Mouse (Mus musculus): Measurements from ENCODE around the gene 1810049J17Rik. TPM values are rescaled to one million over a fixed set of nuclear protein-coding genes. Genes with fewer than 3 reads are reported as not detected.

The 1810049J17Rik gene
- polyA plus RNA-seq, 1 experiment from 2014 or later = not detected

DNA sequence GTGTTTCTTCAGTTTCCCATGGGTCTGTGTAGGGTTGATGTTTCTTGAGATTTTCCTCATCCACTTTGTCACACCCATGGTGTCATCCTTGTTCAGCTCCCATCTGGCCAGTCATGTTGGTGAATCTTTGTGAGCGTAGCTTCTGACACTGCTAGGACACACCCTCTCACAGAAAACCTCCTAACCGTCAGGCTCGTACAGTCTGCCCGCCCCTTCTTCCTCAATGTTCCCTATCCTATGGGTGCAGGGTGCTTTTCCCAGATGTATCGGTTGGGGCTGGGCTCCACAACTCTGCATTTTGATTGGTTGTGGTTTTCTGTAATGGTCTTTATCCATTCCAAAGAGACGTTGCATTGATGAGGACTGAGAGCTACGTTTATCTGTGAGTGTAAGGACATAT is 31.4 kb downstream of the 1810049J17Rik start:
- H3K4me3 ChIP-seq (ENCODE audit: low read depth, low read length) = no peak overlapping the region
- H3K27ac ChIP-seq (ENCODE audit: low read depth, low read length) = no peak overlapping the region
- H3K36me3 ChIP-seq (ENCODE audit: control insufficient read depth, insufficient read depth, low read length) = no peaks in the 10 kb centered on the region
- H3K4me1 ChIP-seq (ENCODE audit: control insufficient read depth, insufficient read depth, low read length) = no peaks in the 10 kb centered on the region
- no peak overlapping the region for H3K9ac ChIP-seq (ENCODE audit: low read depth, low read length)
- H3K4me2 ChIP-seq = no peak overlapping the region
- ATAC-seq (replicated peaks; ENCODE audit: insufficient number of reproducible peaks, low FRiP score, low TSS enrichment) = no peak
- 70% methylated on average over 7 of the region's 7 CpGs for WGBS (ENCODE audit: insufficient replicate concordance)
- H3K27me3 ChIP-seq (ENCODE audit: control insufficient read depth, insufficient read depth, low read length) = no peaks in the 10 kb centered on the region
- H3K9me3 ChIP-seq (replicated peaks; ENCODE audit: control insufficient read depth, low read length) = no peaks in the 10 kb centered on the region

DNA sequence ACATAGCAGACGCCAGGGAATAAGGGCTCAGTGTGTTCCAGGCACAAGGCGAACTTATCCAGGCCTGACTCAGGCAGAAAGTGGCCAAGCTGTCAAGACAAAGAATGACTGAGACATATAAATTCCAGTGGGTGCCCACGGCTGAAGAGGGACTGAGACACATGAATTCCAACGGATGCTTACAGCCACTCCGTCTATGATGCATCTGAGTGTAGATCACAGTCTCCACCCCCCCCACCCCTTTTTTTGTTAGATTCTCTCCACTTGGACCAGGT is 36.2 kb downstream of the 1810049J17Rik start:
- ATAC-seq (replicated peaks; ENCODE audit: insufficient number of reproducible peaks, low FRiP score, low TSS enrichment) = no peak
- no peaks in the 10 kb centered on the region for H3K27me3 ChIP-seq (ENCODE audit: control insufficient read depth, insufficient read depth, low read length)
- no peaks in the 10 kb centered on the region for H3K36me3 ChIP-seq (ENCODE audit: control insufficient read depth, insufficient read depth, low read length)
- no peak overlapping the region for H3K27ac ChIP-seq (ENCODE audit: low read depth, low read length)
- H3K9ac ChIP-seq (ENCODE audit: low read depth, low read length) = no peak overlapping the region
- H3K4me2 ChIP-seq = no peak overlapping the region
- WGBS (ENCODE audit: insufficient replicate concordance) = 68% methylated on average over 5 of the region's 5 CpGs
- H3K4me1 ChIP-seq (ENCODE audit: control insufficient read depth, insufficient read depth, low read length) = peaks cover 3% of the 10 kb centered on the region; the same call in 1 of the 2 replicates
- H3K4me3 ChIP-seq (ENCODE audit: low read depth, low read length) = no peak overlapping the region
- no peaks in the 10 kb centered on the region for H3K9me3 ChIP-seq (replicated peaks; ENCODE audit: control insufficient read depth, low read length)

DNA sequence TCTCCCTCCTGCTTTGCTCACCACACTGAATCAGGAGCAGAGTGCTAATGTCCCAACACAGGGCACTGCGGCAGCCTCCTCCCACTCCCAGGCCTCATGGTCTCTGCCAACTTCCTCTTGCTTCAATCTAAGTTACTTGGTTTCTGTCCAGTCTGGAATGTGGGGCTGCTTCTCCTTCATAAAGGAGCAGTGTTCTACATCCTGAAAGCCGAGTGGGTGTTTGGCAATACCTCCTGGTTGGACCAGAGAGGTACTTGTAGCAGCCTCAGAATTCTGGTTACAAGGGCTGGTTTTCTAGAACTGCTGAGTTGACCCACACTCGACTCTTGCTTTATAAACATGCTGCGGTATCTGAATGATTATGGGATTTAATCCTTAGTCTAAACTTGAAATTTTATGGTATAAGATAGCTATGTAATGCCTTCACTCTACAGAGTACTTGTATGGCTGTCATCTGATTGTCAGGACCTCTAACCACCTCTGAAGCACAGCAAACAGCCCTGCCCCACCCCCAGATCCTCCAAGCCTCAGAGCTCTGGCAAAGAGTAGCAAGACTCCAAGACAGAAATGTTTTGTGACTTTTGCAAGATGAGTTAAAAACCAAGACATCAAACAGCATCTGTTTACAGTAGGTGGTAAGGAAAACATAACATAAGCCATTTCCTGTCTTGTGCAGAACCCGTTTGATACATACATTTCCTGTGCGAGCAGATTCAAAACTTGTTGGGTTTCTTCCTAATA is 36.7 kb downstream of the 1810049J17Rik start:
- Histone ChIP-seq H3K9me3 (replicated peaks; ENCODE audit: control insufficient read depth, low read length) (no peaks in the 10 kb centered on the region), H3K9ac (ENCODE audit: low read depth, low read length) (no peak overlapping the region)

DNA sequence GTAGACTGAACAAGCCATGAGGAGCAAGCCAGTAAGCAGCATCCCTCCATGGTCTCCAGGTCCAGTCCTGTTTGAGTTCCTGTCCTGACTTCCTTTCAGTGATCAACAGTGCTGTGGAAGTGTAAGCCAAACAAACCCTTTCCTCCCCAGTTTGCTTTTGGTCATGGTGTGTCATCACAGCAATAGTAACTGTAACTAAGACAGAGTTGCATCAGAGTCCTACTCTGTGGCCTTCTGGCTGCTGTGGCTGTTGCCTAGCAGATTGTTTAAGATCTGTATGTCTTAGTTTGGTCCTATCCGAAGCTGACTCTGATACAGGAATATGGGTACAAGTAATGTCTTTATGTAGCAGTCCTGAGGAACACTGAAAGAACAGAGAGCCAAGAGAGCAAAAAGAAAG is 41.9 kb downstream of the 1810049J17Rik start:
- ATAC-seq (replicated peaks; ENCODE audit: insufficient number of reproducible peaks, low FRiP score, low TSS enrichment) = no peak
- no peak overlapping the region for H3K4me3 ChIP-seq (ENCODE audit: low read depth, low read length)
- no peaks in the 10 kb centered on the region for H3K36me3 ChIP-seq (ENCODE audit: control insufficient read depth, insufficient read depth, low read length)
- H3K4me2 ChIP-seq = no peak overlapping the region
- H3K4me1 ChIP-seq (ENCODE audit: control insufficient read depth, insufficient read depth, low read length) = peaks cover 2% of the 10 kb centered on the region; the same call in 1 of the 2 replicates
- H3K9me3 ChIP-seq (replicated peaks; ENCODE audit: control insufficient read depth, low read length) = no peaks in the 10 kb centered on the region
- no peaks in the 10 kb centered on the region for H3K27me3 ChIP-seq (ENCODE audit: control insufficient read depth, insufficient read depth, low read length)
- no peak overlapping the region for H3K27ac ChIP-seq (ENCODE audit: low read depth, low read length)
- 94% methylated on average over 1 of the region's 1 CpGs for WGBS (ENCODE audit: insufficient replicate concordance)
- H3K9ac ChIP-seq (ENCODE audit: low read depth, low read length) = no peak overlapping the region

More for the DNA sequence above, 36.7 kb downstream of the 1810049J17Rik start:
- no peak for ATAC-seq (replicated peaks; ENCODE audit: insufficient number of reproducible peaks, low FRiP score, low TSS enrichment)
- Histone ChIP-seq H3K36me3 (ENCODE audit: control insufficient read depth, insufficient read depth, low read length) (no peaks in the 10 kb centered on the region), H3K27me3 (ENCODE audit: control insufficient read depth, insufficient read depth, low read length) (no peaks in the 10 kb centered on the region), H3K4me3 (ENCODE audit: low read depth, low read length) (no peak overlapping the region), H3K4me1 (ENCODE audit: control insufficient read depth, insufficient read depth, low read length) (peaks cover 3% of the 10 kb centered on the region; the same call in 1 of the 2 replicates), H3K27ac (ENCODE audit: low read depth, low read length) (no peak overlapping the region), H3K4me2 (no peak overlapping the region)
- 70% methylated on average over 6 of the region's 6 CpGs for WGBS (ENCODE audit: insufficient replicate concordance)

DNA sequence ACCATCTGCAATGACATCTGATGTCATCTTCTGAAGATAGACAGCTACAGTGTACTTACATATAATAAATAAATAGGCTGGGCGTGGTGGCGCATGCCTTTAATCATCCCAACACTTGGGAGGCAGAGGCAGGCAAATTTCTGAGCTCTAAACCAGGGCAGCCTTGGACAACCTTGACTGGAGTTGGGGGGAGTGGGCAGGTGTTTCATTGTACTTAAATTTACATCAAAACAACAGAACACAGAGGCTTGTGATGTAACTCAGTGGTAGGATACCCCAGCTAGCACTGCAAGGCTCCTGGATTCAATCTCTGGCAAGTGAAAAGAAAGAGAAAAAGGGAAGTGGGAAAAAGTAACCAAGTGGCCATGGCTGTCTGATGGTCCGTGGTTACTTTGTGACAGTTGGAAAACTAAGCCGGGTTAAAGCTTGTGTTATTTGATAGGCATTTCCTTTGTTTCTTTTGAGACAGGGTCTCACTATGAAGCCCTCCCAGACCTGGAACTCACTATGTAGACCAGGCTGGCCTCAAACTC is 46.5 kb downstream of the 1810049J17Rik start:
- Histone ChIP-seq H3K9ac (ENCODE audit: low read depth, low read length) (no peak overlapping the region), H3K4me2 (no peak overlapping the region), H3K9me3 (replicated peaks; ENCODE audit: control insufficient read depth, low read length) (no peaks in the 10 kb centered on the region), H3K4me3 (ENCODE audit: low read depth, low read length) (no peak overlapping the region), H3K27me3 (ENCODE audit: control insufficient read depth, insufficient read depth, low read length) (no peaks in the 10 kb centered on the region), H3K27ac (ENCODE audit: low read depth, low read length) (no peak overlapping the region), H3K36me3 (ENCODE audit: control insufficient read depth, insufficient read depth, low read length) (peaks cover 7% of the 10 kb centered on the region), H3K4me1 (ENCODE audit: control insufficient read depth, insufficient read depth, low read length) (no peaks in the 10 kb centered on the region)
- no peak for ATAC-seq (replicated peaks; ENCODE audit: insufficient number of reproducible peaks, low FRiP score, low TSS enrichment)
- WGBS (ENCODE audit: insufficient replicate concordance) = 78% methylated on average over 4 of the region's 4 CpGs

DNA sequence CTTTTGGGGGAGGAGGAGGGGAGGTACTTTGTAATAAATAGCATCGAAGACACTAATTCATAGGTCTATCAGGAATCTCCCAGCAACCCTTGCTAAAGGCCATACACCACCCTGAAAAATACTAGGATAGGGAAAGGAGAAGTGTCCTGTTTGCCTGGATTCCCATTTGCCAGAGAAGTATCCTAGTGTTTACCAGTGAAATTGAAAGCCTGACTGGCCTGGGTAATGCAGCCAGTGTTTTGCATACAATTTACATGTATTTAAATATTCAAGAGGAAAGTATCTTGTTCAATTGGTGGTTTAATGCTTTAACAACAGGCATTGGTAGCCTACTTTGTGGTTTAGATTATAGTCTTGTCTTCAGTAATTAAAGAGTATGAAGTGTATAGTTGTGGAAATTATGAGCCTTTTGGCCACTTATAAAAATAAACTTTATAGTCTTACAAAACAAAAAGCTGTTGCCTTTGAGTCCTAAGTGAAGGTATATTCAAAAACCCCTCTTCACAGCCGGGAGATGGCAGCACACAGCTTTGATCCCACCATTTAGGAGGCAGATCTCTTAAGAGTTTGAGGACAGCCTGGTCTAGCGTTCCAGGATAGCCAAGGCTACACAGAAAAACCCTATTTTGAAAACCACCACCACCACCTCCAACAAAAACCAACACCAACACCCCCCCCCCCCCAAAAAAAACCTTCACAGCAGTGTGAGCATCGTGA is 47.5 kb downstream of the 1810049J17Rik start:
- WGBS (ENCODE audit: insufficient replicate concordance) = 60% methylated on average over 4 of the region's 4 CpGs
- Histone ChIP-seq H3K4me3 (ENCODE audit: low read depth, low read length) (no peak overlapping the region), H3K36me3 (ENCODE audit: control insufficient read depth, insufficient read depth, low read length) (peaks cover 14% of the 10 kb centered on the region), H3K9me3 (replicated peaks; ENCODE audit: control insufficient read depth, low read length) (no peaks in the 10 kb centered on the region), H3K4me1 (ENCODE audit: control insufficient read depth, insufficient read depth, low read length) (no peaks in the 10 kb centered on the region), H3K9ac (ENCODE audit: low read depth, low read length) (no peak overlapping the region), H3K27me3 (ENCODE audit: control insufficient read depth, insufficient read depth, low read length) (no peaks in the 10 kb centered on the region), H3K27ac (ENCODE audit: low read depth, low read length) (no peak overlapping the region), H3K4me2 (no peak overlapping the region)
- ATAC-seq (replicated peaks; ENCODE audit: insufficient number of reproducible peaks, low FRiP score, low TSS enrichment) = no peak

DNA sequence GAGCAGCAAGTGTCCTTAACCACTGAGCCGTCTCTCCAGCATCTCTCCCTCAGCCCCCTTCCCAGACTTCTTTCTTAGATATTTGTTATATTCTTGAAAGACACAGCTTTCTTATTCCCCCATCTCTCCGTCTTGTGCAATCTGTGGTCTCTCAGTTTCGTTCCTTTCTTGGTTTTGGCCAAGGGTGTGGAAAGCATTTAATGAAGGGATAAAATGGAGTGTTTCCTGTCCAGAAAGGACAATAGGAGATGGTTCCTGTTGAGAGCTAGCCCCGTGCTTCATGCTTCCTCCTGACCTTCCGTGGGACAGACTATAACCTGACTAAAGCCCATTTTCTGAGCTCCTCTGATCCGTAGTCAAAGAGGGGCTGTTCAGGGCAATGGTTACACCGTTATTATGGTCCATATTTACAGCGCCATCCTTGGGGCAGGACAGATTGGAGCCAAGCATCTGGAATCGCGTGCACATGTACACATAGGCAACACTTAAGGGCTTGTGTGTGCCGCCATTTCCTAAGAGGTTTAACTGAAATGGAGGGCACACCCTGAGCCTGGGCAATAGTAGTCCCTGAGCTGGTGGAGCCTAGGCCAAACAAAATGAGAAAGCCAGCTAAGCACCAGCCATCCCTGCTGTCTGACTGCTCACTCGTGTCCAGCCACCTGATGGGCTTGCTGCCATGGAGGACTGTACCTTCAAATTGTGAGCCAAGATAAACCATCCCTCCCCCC is 48.2 kb downstream of the 1810049J17Rik start:
- Histone ChIP-seq H3K9ac (ENCODE audit: low read depth, low read length) (no peak overlapping the region), H3K4me1 (ENCODE audit: control insufficient read depth, insufficient read depth, low read length) (no peaks in the 10 kb centered on the region), H3K27me3 (ENCODE audit: control insufficient read depth, insufficient read depth, low read length) (no peaks in the 10 kb centered on the region), H3K36me3 (ENCODE audit: control insufficient read depth, insufficient read depth, low read length) (peaks cover 17% of the 10 kb centered on the region), H3K9me3 (replicated peaks; ENCODE audit: control insufficient read depth, low read length) (no peaks in the 10 kb centered on the region), H3K4me3 (ENCODE audit: low read depth, low read length) (no peak overlapping the region), H3K27ac (ENCODE audit: low read depth, low read length) (no peak overlapping the region), H3K4me2 (no peak overlapping the region)
- 76% methylated on average over 12 of the region's 12 CpGs for WGBS (ENCODE audit: insufficient replicate concordance)
- no peak for ATAC-seq (replicated peaks; ENCODE audit: insufficient number of reproducible peaks, low FRiP score, low TSS enrichment)
